Mouse (Mus musculus) spleen, adult 12 weeks (tissue): ENCODE measurements around the gene Gm12794.
"Not testable (repeated sequence)": the region's sequence is repeated elsewhere in the genome, so short reads cannot be mapped to it uniquely, and the experiment has no call there.

Source experiments
- DNase-seq: peaks from one replicate; pipeline ENCODE4 v3.0.0; 2022; ENCODE audit warnings: low spot score

Gene Gm12794

GRCm38 (mm10) chr4:101940107-101940506, at the start of gene Gm12794:
Gene Gm12794 (plus strand): TSS chr4:101940407.
- not testable (repeated sequence) for DNase-seq

- DNase-seq: no peak
Observed at GRCm38 (mm10) chr4:101893656-101894420, 46.4 kb upstream of the Gm12794 start, which contains the start of gene C130073F10Rik. Gene C130073F10Rik (minus strand): TSS chr4:101893789.

GRCm38 (mm10) chr4:101908821-101909220, 31.4 kb upstream of the Gm12794 start, which contains the start of gene Gm12800:
Gene Gm12800 (plus strand): TSS chr4:101909121.
- DNase-seq: not testable (repeated sequence)

- DNase-seq: not testable (repeated sequence)
Observed at GRCm38 (mm10) chr4:101980949-101981348, 40.7 kb downstream of the Gm12794 start, which contains the start of gene Gm12790. Gene Gm12790 (minus strand): TSS chr4:101981049.

GRCm38 (mm10) chr4:101985678-101986077, 45.5 kb downstream of the Gm12794 start:
- DNase-seq: no peak

GRCm38 (mm10) chr4:101986326-101986725, 46.1 kb downstream of the Gm12794 start, which contains the start of gene Gm12789:
Gene Gm12789 (plus strand): TSS chr4:101986626.
- not testable (repeated sequence) for DNase-seq
